Mouse (Mus musculus) bone marrow macrophage, adult 2 months (primary cell): ENCODE data around the gene Svs2. TPM values are rescaled to one million over a fixed set of nuclear protein-coding genes. Genes with fewer than 3 reads are reported as not detected.

Experiments used
- H3K27ac ChIP-seq: 2 replicates; pipeline ENCODE4 v1.5.1; 2012; ENCODE audit warnings: low read depth, low read length; ENCODE audit not compliant: insufficient read depth
- H3K4me1 ChIP-seq: 2 replicates; pipeline ENCODE4 v1.6.1; 2012; ENCODE audit warnings: low read length; ENCODE audit not compliant: control insufficient read depth, insufficient read depth
- H3K4me3 ChIP-seq: 2 replicates; pipeline ENCODE4 v1.5.1; 2012; ENCODE audit warnings: mild to moderate bottlenecking, low read length, moderate library complexity; ENCODE audit not compliant: insufficient read depth
- CTCF ChIP-seq: IDR thresholded peaks from 2 replicates; pipeline ENCODE4 v1.5.1; 2012; ENCODE audit warnings: low read depth, mild to moderate bottlenecking, low read length, moderate library complexity
- POLR2A ChIP-seq: IDR thresholded peaks from 2 replicates; pipeline ENCODE4 v1.6.1; 2012; ENCODE audit warnings: mild to moderate bottlenecking, low read depth, low read length, borderline replicate concordance
- polyA plus RNA-seq: library from polyadenylated mRNA; stranded (reverse); fragments of >200 nt; gene quantifications from 2 replicates; pipeline ENCODE4 v1.2.4, GENCODE M21; 2012; ENCODE audit not compliant: missing spikeins, insufficient read depth, insufficient read length

The Svs2 gene
- polyA plus RNA-seq, 1 experiment, result not detected

DNA sequence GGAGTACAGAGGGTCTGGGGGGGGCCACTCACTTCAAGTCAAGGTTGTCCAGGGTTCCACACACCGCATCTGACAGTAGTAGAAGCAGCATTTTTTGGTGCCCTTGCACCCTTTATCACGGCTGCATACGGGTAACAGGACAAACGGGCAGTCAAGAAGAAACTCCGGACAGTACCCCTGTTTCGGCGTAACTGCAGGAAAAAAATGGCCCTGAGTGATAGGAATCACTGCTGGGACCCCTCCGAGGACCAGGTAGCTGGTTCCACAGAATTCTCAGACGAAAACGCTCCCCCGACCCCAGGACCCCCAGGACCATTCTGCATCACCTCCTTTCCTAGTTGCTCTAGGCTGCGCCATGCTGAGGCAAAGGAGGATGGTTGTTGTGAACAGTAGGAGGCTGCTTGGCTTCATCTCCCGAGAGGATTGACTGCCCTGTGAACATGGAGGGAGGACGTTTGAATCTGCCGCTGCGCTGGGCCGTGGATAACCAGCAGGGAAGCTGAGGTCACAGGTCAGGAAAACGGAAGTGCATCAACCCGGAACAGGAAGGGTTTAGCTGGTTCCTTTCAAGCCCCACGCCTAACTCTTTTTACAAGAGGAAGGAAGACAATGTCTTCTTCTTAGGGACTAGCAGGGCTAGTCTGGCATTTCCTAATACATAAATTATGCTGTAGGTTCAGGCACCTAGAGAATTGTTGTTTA, 38.5 kb downstream of the Svs2 start, which contains the start of gene Wfdc15a:
Gene Wfdc15a, minus strand, starts transcription at position 505 of the 702 bp plus-strand sequence.
- no peak for TF ChIP-seq POLR2A
- TF ChIP-seq CTCF, result no peak
- H3K4me3 ChIP-seq, result no peak within 1 kb of the TSS
- H3K27ac ChIP-seq, result no peak within 1 kb of the TSS
- no peaks in the 10 kb centered on the region for H3K4me1 ChIP-seq

DNA sequence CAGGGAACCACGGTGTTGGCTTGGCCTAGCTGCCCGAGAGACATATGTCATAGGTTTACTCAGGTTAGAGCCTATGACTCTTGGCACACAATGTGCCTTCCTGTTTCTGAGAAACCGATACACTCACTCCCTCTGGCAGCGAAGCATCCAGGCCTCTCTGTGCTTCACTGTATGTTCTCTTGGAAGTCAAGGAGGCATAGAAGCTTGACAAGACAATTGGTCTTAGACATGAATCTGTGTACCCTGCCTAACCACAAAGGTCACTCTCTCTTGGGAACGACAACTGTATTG, 41.6 kb downstream of the Svs2 start:
- no peak overlapping the region for H3K27ac ChIP-seq
- H3K4me1 ChIP-seq, result no peaks in the 10 kb centered on the region
- no peak for TF ChIP-seq CTCF
- no peak for TF ChIP-seq POLR2A
- no peak overlapping the region for H3K4me3 ChIP-seq

DNA sequence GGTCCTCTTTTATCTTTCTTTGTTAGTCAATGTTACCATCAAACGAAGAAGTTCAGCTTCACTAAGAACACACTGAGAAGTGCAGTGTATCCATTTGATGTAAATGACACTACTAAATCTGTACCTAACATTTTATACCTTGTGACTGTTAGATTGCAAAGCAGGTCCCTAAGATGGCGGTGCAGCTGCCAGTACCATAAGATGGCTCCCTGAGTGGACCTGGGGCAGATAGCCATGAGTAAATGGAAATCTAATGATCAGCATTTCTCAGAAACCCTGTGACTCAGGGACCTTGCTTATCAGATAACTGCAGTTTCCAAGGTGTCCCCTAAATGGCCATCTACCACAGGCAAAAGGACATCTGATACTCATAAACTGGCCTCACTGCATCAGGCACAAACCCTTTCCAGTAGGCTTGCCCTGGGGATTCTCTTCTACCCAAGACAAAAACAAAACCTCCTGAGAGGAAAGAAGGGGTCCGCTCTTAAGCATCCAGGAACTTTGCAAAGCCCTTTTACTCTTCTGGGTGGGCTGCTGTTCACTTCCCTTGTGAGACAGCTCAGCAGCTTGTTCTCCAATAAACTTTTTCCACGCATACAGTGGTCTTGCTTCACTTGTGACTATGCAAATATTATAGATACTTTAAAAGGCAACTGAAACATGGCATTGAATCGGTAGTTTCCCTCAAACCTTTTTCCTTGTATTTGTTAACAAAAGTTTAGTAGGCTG, 42.1 kb downstream of the Svs2 start:
- Histone ChIP-seq H3K4me1 (no peaks in the 10 kb centered on the region), H3K27ac (no peak overlapping the region), H3K4me3 (no peak overlapping the region)
- TF ChIP-seq CTCF (no peak), POLR2A (no peak)

DNA sequence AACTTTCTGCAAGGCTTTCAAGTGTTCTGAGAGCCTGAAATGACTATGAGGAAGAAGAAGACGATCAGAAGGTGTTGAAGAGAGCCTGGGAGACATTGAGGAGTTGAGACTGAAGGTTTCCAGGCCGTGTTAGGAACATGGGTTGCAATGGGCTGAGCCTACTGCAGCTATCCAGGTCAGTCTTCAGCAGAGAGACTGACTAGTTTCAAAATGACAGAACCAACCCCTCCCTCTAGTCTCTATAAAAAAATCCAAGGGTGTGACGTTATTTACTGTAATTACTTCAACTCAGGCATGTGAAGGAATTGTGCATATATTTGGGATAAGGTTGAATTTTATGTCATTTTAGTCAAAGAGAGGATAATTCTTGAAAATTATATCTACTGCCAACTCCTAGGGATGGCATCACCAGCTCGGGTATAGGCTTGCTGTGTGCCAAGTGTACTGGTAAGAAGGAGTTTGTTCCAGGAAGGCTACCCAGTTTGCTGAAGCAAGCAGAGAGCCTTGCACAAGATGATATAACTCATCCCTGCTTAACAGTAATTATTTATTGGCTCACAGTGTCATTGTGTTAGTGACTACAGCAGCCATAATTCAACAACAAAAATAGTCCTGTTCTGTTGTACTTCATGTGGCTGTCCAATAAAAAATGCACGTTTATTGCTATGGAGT, 43.2 kb downstream of the Svs2 start:
- TF ChIP-seq CTCF (no peak), POLR2A (no peak)
- Histone ChIP-seq H3K27ac (no peak overlapping the region), H3K4me3 (no peak overlapping the region), H3K4me1 (no peaks in the 10 kb centered on the region)

DNA sequence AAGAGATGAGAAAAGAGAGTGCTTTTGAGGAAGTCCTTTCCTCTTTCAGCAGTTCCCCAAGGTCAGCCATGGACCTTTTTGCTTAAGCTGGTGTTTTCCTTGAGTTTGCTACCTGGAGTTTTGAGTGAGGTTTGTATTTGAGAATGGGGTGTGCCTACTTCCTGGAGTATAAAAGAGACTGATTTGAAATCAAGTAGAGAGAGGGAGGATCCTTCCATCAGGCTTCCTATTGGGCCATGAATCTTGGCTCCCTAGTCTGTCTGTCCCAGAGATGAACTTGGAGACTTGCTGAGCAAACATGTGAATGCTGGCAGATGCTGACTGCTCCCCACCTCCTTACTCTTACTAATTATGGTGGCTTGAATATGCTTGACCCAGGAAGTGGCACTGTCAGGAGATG, 46.0 kb downstream of the Svs2 start:
- H3K27ac ChIP-seq, result no peak overlapping the region
- no peaks in the 10 kb centered on the region for H3K4me1 ChIP-seq
- TF ChIP-seq CTCF, result no peak
- TF ChIP-seq POLR2A, result no peak

DNA sequence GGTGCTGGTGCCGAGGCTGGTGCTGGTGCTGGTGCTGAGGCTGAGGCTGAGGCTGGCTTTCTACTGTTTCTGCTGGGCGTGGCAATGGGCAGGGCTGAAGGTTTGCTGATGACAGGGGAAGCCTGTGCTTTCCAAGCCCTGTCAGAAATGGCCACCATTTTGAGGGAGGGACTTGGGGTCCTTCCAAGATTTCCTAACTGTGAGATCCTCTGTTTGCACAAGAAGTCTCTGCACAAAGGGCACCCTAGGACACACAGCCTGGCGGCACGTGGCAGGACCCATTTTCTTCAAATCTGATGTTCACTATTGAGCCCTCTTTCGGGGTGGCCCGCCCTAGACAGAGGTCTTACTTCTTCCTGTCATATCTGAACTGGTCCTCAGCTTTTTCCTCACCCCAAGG, 47.7 kb downstream of the Svs2 start, which contains the start of gene Wfdc12:
Gene Wfdc12, minus strand, starts transcription at position 33 of the 400 bp plus-strand sequence.
- Histone ChIP-seq H3K27ac (no peak within 1 kb of the TSS), H3K4me1 (no peaks in the 10 kb centered on the region), H3K4me3 (no peak within 1 kb of the TSS)
- TF ChIP-seq CTCF (no peak), POLR2A (no peak)

More for the DNA sequence above, 46.0 kb downstream of the Svs2 start:
- H3K4me3 ChIP-seq, result no peak overlapping the region

DNA sequence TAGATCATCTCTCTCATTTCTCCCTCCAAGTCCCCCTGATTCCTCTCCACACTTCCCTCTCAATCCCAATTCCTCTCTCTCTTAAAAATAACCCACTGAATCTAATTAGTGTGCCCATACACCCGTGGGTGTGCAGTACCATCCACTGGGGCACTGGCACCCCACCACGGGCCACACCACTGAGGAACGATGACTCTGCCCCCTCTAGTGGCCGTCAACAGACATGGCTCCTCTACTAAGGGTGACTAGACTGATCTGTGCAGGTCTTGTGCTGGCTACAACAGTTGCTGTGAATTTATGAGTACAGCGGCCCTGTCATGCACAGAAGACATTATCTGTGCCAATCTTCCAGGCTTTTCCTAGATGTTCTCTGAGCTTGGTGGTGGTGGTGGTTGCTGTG, 49.5 kb downstream of the Svs2 start:
- no peak overlapping the region for H3K27ac ChIP-seq
- no peaks in the 10 kb centered on the region for H3K4me1 ChIP-seq
- no peak for TF ChIP-seq POLR2A
- peak; percentile 47 for TF ChIP-seq CTCF
- no peak overlapping the region for H3K4me3 ChIP-seq

Other genes with a start within 250 kb of the Svs2 start
- gene Ywhab, start 243.5 kb downstream of the Svs2 start, polyA plus RNA-seq, result 157 and 160 TPM in 2 replicates
- gene Pabpc1l, start 213.0 kb downstream of the Svs2 start, polyA plus RNA-seq, result 2.5 and 3.2 TPM in 2 replicates
- 69.9 and 82.6 TPM in 2 replicates for gene Stk4, start 168.1 kb downstream of the Svs2 start, polyA plus RNA-seq
- gene Tomm34, start 167.3 kb downstream of the Svs2 start, polyA plus RNA-seq, result 60.6 and 63.8 TPM in 2 replicates
- gene Kcns1, start 67.4 kb downstream of the Svs2 start, polyA plus RNA-seq, result not detected in 2 replicates
- not detected in 2 replicates for gene Wfdc5, start 55.7 kb downstream of the Svs2 start, polyA plus RNA-seq
- gene Wfdc12, start 47.9 kb downstream of the Svs2 start, polyA plus RNA-seq, result not detected in 2 replicates
- gene Wfdc15a, start 38.3 kb downstream of the Svs2 start, polyA plus RNA-seq, result not detected in 2 replicates
- not detected in 2 replicates for gene Wfdc15b, start 16.8 kb downstream of the Svs2 start, polyA plus RNA-seq
- not detected in 2 replicates for gene Svs3b, start 18.2 kb upstream of the Svs2 start, polyA plus RNA-seq
- not detected in 2 replicates for gene Svs4, start 40.0 kb upstream of the Svs2 start, polyA plus RNA-seq
- not detected in 2 replicates for gene Svs3a, start 50.8 kb upstream of the Svs2 start, polyA plus RNA-seq
- gene Svs6, start 78.3 kb upstream of the Svs2 start, polyA plus RNA-seq, result not detected in 2 replicates
- not detected in 2 replicates for gene Svs5, start 94.3 kb upstream of the Svs2 start, polyA plus RNA-seq
- gene Slpi, start 150.6 kb upstream of the Svs2 start, polyA plus RNA-seq, result 2.1 and 2.3 TPM in 2 replicates
- gene Rbpjl, start 164.7 kb upstream of the Svs2 start, polyA plus RNA-seq, result not detected in 2 replicates
- gene Matn4, start 166.7 kb upstream of the Svs2 start, polyA plus RNA-seq, result not detected in 2 replicates
- gene Sdc4, start 205.4 kb upstream of the Svs2 start, polyA plus RNA-seq, result 125 and 132 TPM in 2 replicates
- gene Sys1, start 218.5 kb upstream of the Svs2 start, polyA plus RNA-seq, result 33.3 and 33.9 TPM in 2 replicates
- gene Gm20458, start 222.5 kb upstream of the Svs2 start, polyA plus RNA-seq, result not detected in 2 replicates
- not detected in 2 replicates for gene Trp53tg5, start 235.3 kb upstream of the Svs2 start, polyA plus RNA-seq
- 67.6 and 75.8 TPM in 2 replicates for gene Dbndd2, start 247.6 kb upstream of the Svs2 start, polyA plus RNA-seq